Mouse (Mus musculus) ES-E14 (cell line): ENCODE data around the gene Hltf.

Experiments used
- CHD2 ChIP-seq: IDR thresholded peaks from 2 replicates; pipeline ENCODE4 v1.6.1; 2014; ENCODE audit warnings: mild to moderate bottlenecking, low read depth, low read length, inconsistent platforms
- HCFC1 ChIP-seq: IDR thresholded peaks from 2 replicates; pipeline ENCODE4 v1.6.1; 2012; ENCODE audit warnings: low read length, inconsistent platforms, borderline replicate concordance; ENCODE audit not compliant: insufficient read depth
- MAFK ChIP-seq: IDR thresholded peaks from 2 replicates; pipeline ENCODE4 v1.6.1; 2014; ENCODE audit warnings: mild to moderate bottlenecking, low read depth, low read length, inconsistent platforms; ENCODE audit not compliant: insufficient read depth
- ZC3H11A ChIP-seq: IDR thresholded peaks from 2 replicates; pipeline ENCODE4 v1.6.1; 2012; ENCODE audit warnings: low read depth, mild to moderate bottlenecking, inconsistent platforms, low read length, borderline replicate concordance
- ZNF384 ChIP-seq: IDR thresholded peaks from 2 replicates; pipeline ENCODE4 v1.6.1; 2012; ENCODE audit warnings: low read depth, low read length, inconsistent platforms

- TF ChIP-seq ZC3H11A, result no peak
- no peak for TF ChIP-seq MAFK
- TF ChIP-seq CHD2, result no peak
- no peak for TF ChIP-seq ZNF384
- TF ChIP-seq HCFC1, result no peak
Measured at GRCm38 (mm10) chr3:20030807-20031206, 26.8 kb upstream of the Hltf start.
